ENCODE assay signal across 8 mouse cellular contexts in genomic region chr6:125008060-125008459, GRCm38 (mm10). TPM values are rescaled to one million over a fixed set of nuclear protein-coding genes. Genes with fewer than 3 reads are reported as not detected.
DNase-seq lines count a peak whose midpoint lies in the region; ATAC-seq and TF ChIP-seq lines count a peak whose summit lies in the region.

No protein-coding gene starts in this region.

- peak overlapping the region; percentile 95 for H3K27ac ChIP-seq in heart, embryonic 15.5 days
- peak overlapping the region; percentile 68 for H3K27ac ChIP-seq in heart, postnatal 0 days (ENCODE audit: low read depth)
- peak overlapping the region; percentile 79 for H3K27ac ChIP-seq in macrophage

- no peak for ATAC-seq in heart, embryonic 15.5 days (replicated peaks; ENCODE audit: insufficient number of reproducible peaks, insufficient read depth, low FRiP score, low read depth)
- no peak for ATAC-seq in G1E (ENCODE audit: extremely low read depth, insufficient number of reproducible peaks, low FRiP score, poor library complexity, severe bottlenecking)
- ATAC-seq in heart, postnatal 0 days (ENCODE audit: insufficient read depth, low read depth) = no peak

- no peak for TF ChIP-seq EP300 in heart, postnatal 0 days (IDR thresholded peaks at IDR 0.05; ENCODE audit: low read depth)

- intact Hi-C loops in heart, postnatal 10 days (cut with DNase I) = loop anchor here (1.0 to 5.0 kb wide), 4 partner anchors 31 to 106 kb away; partner anchors contain the start of genes Cops7a, Ing4 and Mlf2
- intact Hi-C loops in gastrocnemius, postnatal 36 days (cut with DNase I) = loop anchor here (5.0 kb wide), 1 partner anchor 106 kb away; no protein-coding TSS in a partner anchor

- 35% methylated on average over 13 of the region's 13 CpGs for WGBS in heart, embryonic 15.5 days
- 39% methylated on average over 13 of the region's 13 CpGs for WGBS in heart, postnatal 0 days
- WGBS in macrophage (ENCODE audit: missing documents) = 52% methylated on average over 13 of the region's 13 CpGs

- H3K27me3 ChIP-seq in heart, embryonic 15.5 days = peaks cover 6% of the 10 kb centered on the region; the same call in 1 of the 2 replicates
- peaks cover 10% of the 10 kb centered on the region; the same call in 1 of the 2 replicates for H3K27me3 ChIP-seq in G1E (ENCODE audit: insufficient read depth, low read length)
- no peaks in the 10 kb centered on the region for H3K27me3 ChIP-seq in heart, postnatal 0 days (ENCODE audit: control insufficient read depth, insufficient read depth, low read length)

- peaks cover 9% of the 10 kb centered on the region; the same call in 1 of the 2 replicates for H3K36me3 ChIP-seq in heart, embryonic 15.5 days
- peaks cover 36% of the 10 kb centered on the region for H3K36me3 ChIP-seq in G1E (replicated peaks)
- peaks cover 19% of the 10 kb centered on the region for H3K36me3 ChIP-seq in heart, postnatal 0 days (replicated peaks; ENCODE audit: control insufficient read depth, insufficient read depth, low read length)
- H3K36me3 ChIP-seq in macrophage (ENCODE audit: inconsistent target) = peaks cover 19% of the 10 kb centered on the region; the same call in 1 of the 2 replicates

- no peak for DNase-seq in heart, postnatal 10 days
- no peak for DNase-seq in G1E (ENCODE audit: low spot score)
- no peak for DNase-seq in heart, postnatal 0 days (ENCODE audit: low spot score)
- DNase-seq in layer of hippocampus, adult 11-12 months (ENCODE audit: low spot score) = no peak
- DNase-seq in frontal cortex, postnatal 36 days (ENCODE audit: low spot score in 2 of 2) = no peak
- no peak for DNase-seq in gastrocnemius, postnatal 36 days

- H3K4me3 ChIP-seq in heart, embryonic 15.5 days = peak overlapping the region; percentile 59
- peak overlapping the region; percentile 83 for H3K4me3 ChIP-seq in G1E (ENCODE audit: low read depth, low read length)
- peak overlapping the region; percentile 94 for H3K4me3 ChIP-seq in heart, postnatal 0 days (ENCODE audit: low read depth, low read length)
- peak overlapping the region; percentile 70 for H3K4me3 ChIP-seq in macrophage (ENCODE audit: inconsistent target)

- peaks cover 47% of the 10 kb centered on the region for H3K4me1 ChIP-seq in heart, embryonic 15.5 days (replicated peaks)
- H3K4me1 ChIP-seq in G1E (ENCODE audit: insufficient read depth, low read depth, low read length) = peaks cover 48% of the 10 kb centered on the region
- peaks cover 21% of the 10 kb centered on the region for H3K4me1 ChIP-seq in heart, postnatal 0 days (ENCODE audit: control insufficient read depth, insufficient read depth)

- peak overlapping the region; percentile 77 for H3K4me2 ChIP-seq in heart, embryonic 15.5 days
- H3K4me2 ChIP-seq in heart, postnatal 0 days (ENCODE audit: low read depth, low read length) = peak overlapping the region; percentile 77

- peaks cover 30% of the 10 kb centered on the region for H3K79me2 ChIP-seq in macrophage (ENCODE audit: inconsistent target)

- peak overlapping the region; percentile 75 for H3K9ac ChIP-seq in heart, embryonic 15.5 days
- no peak overlapping the region for H3K9ac ChIP-seq in heart, postnatal 0 days (replicated peaks; ENCODE audit: low read depth, low read length)

- TF ChIP-seq CTCF in G1E (IDR thresholded peaks at IDR 0.05; ENCODE audit: low read depth, low read length) = no peak
- no peak for TF ChIP-seq CTCF in heart, postnatal 0 days (IDR thresholded peaks at IDR 0.05; ENCODE audit: low read depth)

- H3K9me3 ChIP-seq in heart, embryonic 15.5 days (replicated peaks) = no peaks in the 10 kb centered on the region
- H3K9me3 ChIP-seq in G1E (replicated peaks) = no peaks in the 10 kb centered on the region
- H3K9me3 ChIP-seq in heart, postnatal 0 days (replicated peaks; ENCODE audit: control insufficient read depth, low read length) = no peaks in the 10 kb centered on the region

RNA-seq across cellular contexts. Expression of gene Zfp384, which starts 0.9 kb away (rescaled TPM):
- 9.0 and 12.4 TPM in 2 replicates for polyA plus RNA-seq in heart, embryonic 15.5 days (2015; fragmentation: Nextera tagmentation; extraction: Ambion mirVana)
- 10 to 100 TPM; 27.7 to 29.3 TPM for total RNA-seq in heart, postnatal 10 days (2021)
- total RNA-seq in G1E (2014; fragmentation: Nextera tagmentation) (71.2 and 79.6 TPM in 2 replicates), G1E (2017) (22.9 and 25.7 TPM in 2 replicates)
- polyA plus RNA-seq in G1E (2012) (51.7 and 52.8 TPM in 2 replicates), macrophage (2018) (35.4 to 57.8 TPM (median 41.9 TPM) in 3 replicates)
- total RNA-seq in heart, postnatal 0 days (2014; rRNA removed; ENCODE audit: low replicate concordance) = 18.4 and 20.4 TPM in 2 replicates
- 5.4 and 5.5 TPM in 2 replicates for polyA plus RNA-seq in heart, postnatal 0 days (2015; fragmentation: Nextera tagmentation; extraction: Ambion mirVana)
- 100 to 1,000 TPM; 105 to 210 (median 160) TPM for total RNA-seq in macrophage (2018; cell fraction: chromatin; rRNA removed)
- 10 to 100 TPM; 25.5 to 46.2 (median 36.9) TPM for total RNA-seq in macrophage (2018; cell fraction: cytosol; rRNA removed)
- 100 to 1,000 TPM in 24 of 26 experiments, 10 to 100 TPM in 2; 83.3 to 158 (median 128) TPM for total RNA-seq in macrophage (2018; cell fraction: nucleus; rRNA removed)
- total RNA-seq in gastrocnemius, postnatal 36 days (2021) = 10 to 100 TPM; 20.3 to 22.8 TPM

RNA-seq across cellular contexts. Expression of gene Pianp, which starts 11.6 kb away (rescaled TPM):
- 0.62 and 1.1 TPM in 2 replicates for polyA plus RNA-seq in heart, embryonic 15.5 days (2015; fragmentation: Nextera tagmentation; extraction: Ambion mirVana)
- total RNA-seq in heart, postnatal 10 days (2021) = 1 to 10 TPM; 1.7 to 2.0 TPM
- total RNA-seq in G1E (2014; fragmentation: Nextera tagmentation) (not detected in 2 replicates), G1E (2017) (not detected in 2 replicates)
- polyA plus RNA-seq in G1E (2012) (not detected in 2 replicates), macrophage (2018) (10.8 to 32.4 TPM (median 17.5 TPM) in 3 replicates)
- not detected in 2 replicates for total RNA-seq in heart, postnatal 0 days (2014; rRNA removed; ENCODE audit: low replicate concordance)
- 0.37 TPM in 2 replicates for polyA plus RNA-seq in heart, postnatal 0 days (2015; fragmentation: Nextera tagmentation; extraction: Ambion mirVana)
- 10 to 100 TPM in 1 of 26 experiments, 1 to 10 TPM in 21, under 1 TPM in 2, not detected in 2; 0.51 to 10.7 (median 2.5) TPM for total RNA-seq in macrophage (2018; cell fraction: chromatin; rRNA removed)
- total RNA-seq in macrophage (2018; cell fraction: cytosol; rRNA removed) = 10 to 100 TPM in 13 of 26 experiments, 1 to 10 TPM in 13; 4.8 to 26.1 (median 11.3) TPM
- total RNA-seq in macrophage (2018; cell fraction: nucleus; rRNA removed) = 10 to 100 TPM in 5 of 26 experiments, 1 to 10 TPM in 21; 3.2 to 16.6 (median 6.5) TPM
- 1 to 10 TPM in 1 of 2 experiments, under 1 TPM in 1; 0.10 to 1.3 TPM for total RNA-seq in gastrocnemius, postnatal 36 days (2021)

RNA-seq across cellular contexts. Expression of gene Ing4, which starts 31.5 kb away (rescaled TPM):
- polyA plus RNA-seq in heart, embryonic 15.5 days (2015; fragmentation: Nextera tagmentation; extraction: Ambion mirVana) = 79.2 and 83.1 TPM in 2 replicates
- 10 to 100 TPM; 41.8 to 47.3 TPM for total RNA-seq in heart, postnatal 10 days (2021)
- total RNA-seq in G1E (2014; fragmentation: Nextera tagmentation) (36.2 and 37.5 TPM in 2 replicates), G1E (2017) (99.6 and 118 TPM in 2 replicates)
- polyA plus RNA-seq in G1E (2012) (14.3 and 14.6 TPM in 2 replicates), macrophage (2018) (40.7 to 67.3 TPM (median 57.5 TPM) in 3 replicates)
- 41.9 and 48.7 TPM in 2 replicates for total RNA-seq in heart, postnatal 0 days (2014; rRNA removed; ENCODE audit: low replicate concordance)
- 54.1 and 59.1 TPM in 2 replicates for polyA plus RNA-seq in heart, postnatal 0 days (2015; fragmentation: Nextera tagmentation; extraction: Ambion mirVana)
- 100 to 1,000 TPM in 16 of 26 experiments, 10 to 100 TPM in 10; 32.0 to 260 (median 112) TPM for total RNA-seq in macrophage (2018; cell fraction: chromatin; rRNA removed)
- total RNA-seq in macrophage (2018; cell fraction: cytosol; rRNA removed) = 10 to 100 TPM; 23.5 to 74.3 (median 45.3) TPM
- 100 to 1,000 TPM in 5 of 26 experiments, 10 to 100 TPM in 21; 26.5 to 172 (median 60.7) TPM for total RNA-seq in macrophage (2018; cell fraction: nucleus; rRNA removed)
- 10 to 100 TPM; 26.4 to 31.1 TPM for total RNA-seq in gastrocnemius, postnatal 36 days (2021)

RNA-seq across cellular contexts. Expression of gene Acrbp, which starts 41.4 kb away (rescaled TPM):
- 5.2 and 7.1 TPM in 2 replicates for polyA plus RNA-seq in heart, embryonic 15.5 days (2015; fragmentation: Nextera tagmentation; extraction: Ambion mirVana)
- total RNA-seq in heart, postnatal 10 days (2021) = 1 to 10 TPM; 2.1 to 2.8 TPM
- 11.8 and 16.1 TPM in 2 replicates for total RNA-seq in G1E (2014; fragmentation: Nextera tagmentation)
- total RNA-seq in G1E (2017) = 4.7 and 8.1 TPM in 2 replicates
- polyA plus RNA-seq in G1E (2012) = 6.4 and 9.4 TPM in 2 replicates
- 2.6 and 6.0 TPM in 2 replicates for total RNA-seq in heart, postnatal 0 days (2014; rRNA removed; ENCODE audit: low replicate concordance)
- polyA plus RNA-seq in heart, postnatal 0 days (2015; fragmentation: Nextera tagmentation; extraction: Ambion mirVana) = 2.2 and 2.7 TPM in 2 replicates
- total RNA-seq in macrophage (2018; cell fraction: chromatin; rRNA removed) = 100 to 1,000 TPM in 2 of 26 experiments, 10 to 100 TPM in 21, 1 to 10 TPM in 3; 8.8 to 120 (median 49.0) TPM
- total RNA-seq in macrophage (2018; cell fraction: cytosol; rRNA removed) = 1 to 10 TPM in 14 of 26 experiments, under 1 TPM in 12; 0.10 to 6.3 (median 1.2) TPM
- total RNA-seq in macrophage (2018; cell fraction: nucleus; rRNA removed) = 10 to 100 TPM in 21 of 26 experiments, 1 to 10 TPM in 5; 7.4 to 83.3 (median 27.0) TPM
- polyA plus RNA-seq in macrophage (2018) = 1.4 to 5.9 TPM (median 3.2 TPM) in 3 replicates
- 1 to 10 TPM; 2.5 to 2.7 TPM for total RNA-seq in gastrocnemius, postnatal 36 days (2021)

RNA-seq across cellular contexts. Expression of gene Cops7a, which starts 42.7 kb away (rescaled TPM):
- 129 and 139 TPM in 2 replicates for polyA plus RNA-seq in heart, embryonic 15.5 days (2015; fragmentation: Nextera tagmentation; extraction: Ambion mirVana)
- total RNA-seq in heart, postnatal 10 days (2021) = 100 to 1,000 TPM; 102 to 108 TPM
- 123 and 194 TPM in 2 replicates for total RNA-seq in G1E (2014; fragmentation: Nextera tagmentation)
- total RNA-seq in G1E (2017) = 62.2 and 65.5 TPM in 2 replicates
- polyA plus RNA-seq in G1E (2012) = 59.2 and 79.0 TPM in 2 replicates
- total RNA-seq in heart, postnatal 0 days (2014; rRNA removed; ENCODE audit: low replicate concordance) = 203 and 241 TPM in 2 replicates
- 130 and 134 TPM in 2 replicates for polyA plus RNA-seq in heart, postnatal 0 days (2015; fragmentation: Nextera tagmentation; extraction: Ambion mirVana)
- total RNA-seq in macrophage (2018; cell fraction: chromatin; rRNA removed) = 100 to 1,000 TPM in 1 of 26 experiments, 10 to 100 TPM in 25; 24.7 to 101 (median 50.8) TPM
- total RNA-seq in macrophage (2018; cell fraction: cytosol; rRNA removed) = 10 to 100 TPM; 33.2 to 68.8 (median 54.0) TPM
- 100 to 1,000 TPM in 2 of 26 experiments, 10 to 100 TPM in 24; 30.0 to 119 (median 56.0) TPM for total RNA-seq in macrophage (2018; cell fraction: nucleus; rRNA removed)
- polyA plus RNA-seq in macrophage (2018) = 42.8 to 68.7 TPM (median 51.4 TPM) in 3 replicates
- 100 to 1,000 TPM in 1 of 2 experiments, 10 to 100 TPM in 1; 98.3 to 107 TPM for total RNA-seq in gastrocnemius, postnatal 36 days (2021)
